Mouse (Mus musculus) liver, embryonic 14.5 days (tissue): ENCODE data around the gene Dtx4. TPM values are rescaled to one million over a fixed set of nuclear protein-coding genes. Genes with fewer than 3 reads are reported as not detected.

ENCODE experiments used
- ATAC-seq: fragments of 200-750 bp; cut with Nextera tagmentation; 2 replicates; pipeline ENCODE4 v1.8.0; 2017; ENCODE audit warnings: moderate number of reproducible peaks, mild to moderate bottlenecking, moderate library complexity; ENCODE audit not compliant: insufficient read depth
- DNase-seq, 3 experiments: peaks; one replicate each; pipeline ENCODE4 v3.0.0-alpha.2; 2012 to 2013; ENCODE audit warnings: low read depth in 3 of 3, low spot score in 3 of 3
- H3K27ac ChIP-seq: fragments of 300-500 bp; sonication (generic); 2 replicates; pipeline ENCODE4 v1.5.1; 2014; ENCODE audit warnings: moderate library complexity, mild to moderate bottlenecking, control low read depth, inconsistent platforms
- H3K27me3 ChIP-seq: fragments of 300-500 bp; sonication (generic); 2 replicates; pipeline ENCODE4 v1.6.1; 2014; ENCODE audit warnings: mild to moderate bottlenecking, low read length, moderate library complexity; ENCODE audit not compliant: control insufficient read depth, insufficient read depth
- H3K36me3 ChIP-seq: fragments of 300-500 bp; sonication (generic); replicated peaks from 2 replicates; pipeline ENCODE4 v1.6.1; 2014; ENCODE audit warnings: low read depth; ENCODE audit not compliant: control insufficient read depth, insufficient read depth
- H3K4me1 ChIP-seq, 2 experiments: fragments of 200-500 bp in 1 of 2; fragments of 300-500 bp in 1 of 2; sonication (generic) in 1 of 2; replicated peaks; 2 replicates each; pipeline ENCODE4 v1.6.1; 2012 to 2014; ENCODE audit warnings: antibody characterized with exemption in 1 of 2, inconsistent platforms in 1 of 2, low read length in 1 of 2; ENCODE audit not compliant: control insufficient read depth in 2 of 2, insufficient read depth in 2 of 2
- H3K4me2 ChIP-seq: fragments of 300-500 bp; sonication (generic); 2 replicates; pipeline ENCODE4 v1.6.1; 2014; ENCODE audit warnings: low read depth, mild to moderate bottlenecking, control low read depth, moderate library complexity
- H3K4me3 ChIP-seq, 2 experiments: fragments of 200-500 bp in 1 of 2; fragments of 300-500 bp in 1 of 2; sonication (generic) in 1 of 2; 2 replicates each; pipeline ENCODE4 v1.5.1; 2012 to 2014; ENCODE audit warnings: low read depth in 2 of 2, low read length in 2 of 2, mild to moderate bottlenecking in 2 of 2, control low read depth in 1 of 2, inconsistent platforms in 1 of 2, moderate library complexity in 1 of 2; ENCODE audit not compliant: insufficient read depth in 1 of 2
- H3K9ac ChIP-seq: fragments of 300-500 bp; sonication (generic); replicated peaks from 2 replicates; pipeline ENCODE4 v1.6.1; 2014; ENCODE audit warnings: mild to moderate bottlenecking, control low read depth, moderate library complexity
- H3K9me3 ChIP-seq: fragments of 300-500 bp; sonication (generic); 2 replicates; pipeline ENCODE4 v1.6.1; 2016; ENCODE audit warnings: low read length, mixed read lengths; ENCODE audit not compliant: control insufficient read depth
- CTCF ChIP-seq: IDR thresholded peaks from 2 replicates; pipeline ENCODE4 v1.5.1; 2016; ENCODE audit warnings: antibody characterized with exemption, low read depth, control low read depth
- EP300 ChIP-seq: IDR thresholded peaks from 2 replicates; pipeline ENCODE4 v1.6.1; 2016; ENCODE audit warnings: antibody characterized with exemption, low read depth
- WGBS: fragments of 180-500 bp; shearing (Covaris S2); extraction: QIAGEN DNeasy Blood & Tissue Kit; methylation state at CpG from one replicate; pipeline ENCODE4 v1.1.7; 2014; ENCODE audit not compliant: insufficient replicate concordance; 5-methylcytosine and 5-hydroxymethylcytosine counted together
- polyA plus RNA-seq, 2 experiments: library from polyadenylated mRNA; depleted of rRNA in 1 of 2; stranded (reverse) in 1 of 2; unstranded in 1 of 2; fragments of >200 nt; fragmentation: Nextera tagmentation in 1 of 2; extraction: Ambion mirVana in 1 of 2; gene quantifications; 2 replicates each; pipeline versions ENCODE4 v1.2.1 to v1.2.3; 2012 to 2014

Gene Dtx4
- polyA plus RNA-seq, 2 experiments = 1.5 to 1.6 TPM

- H3K4me1 ChIP-seq = peaks cover 3 to 6% of the 10 kb centered on the region in 2 experiments; a peak in 2 of 4 replicates
- ATAC-seq (peak; percentile 74), DNase-seq (peak in 1 of 3 experiments; percentile 10)
- TF ChIP-seq CTCF = no peak
- no peaks in the 10 kb centered on the region for H3K9me3 ChIP-seq
- H3K9ac ChIP-seq = no peak overlapping the region
- no peak overlapping the region for H3K4me3 ChIP-seq
- peak overlapping the region; percentile 28; the same call in 1 of the 2 replicates for H3K4me2 ChIP-seq
- H3K27me3 ChIP-seq = no peaks in the 10 kb centered on the region
- H3K36me3 ChIP-seq = no peaks in the 10 kb centered on the region
- 41% methylated on average over 8 of the region's 8 CpGs for WGBS
- H3K27ac ChIP-seq = no peak overlapping the region
Measured at GRCm38 (mm10) chr19:12488969-12489674, 12.1 kb downstream of the Dtx4 start.

GRCm38 (mm10) chr19:12488205-12488966, 12.9 kb downstream of the Dtx4 start:
- Histone ChIP-seq H3K36me3 (no peaks in the 10 kb centered on the region), H3K4me2 (peak overlapping the region; percentile 15; the same call in 1 of the 2 replicates), H3K27me3 (no peaks in the 10 kb centered on the region), H3K27ac (peak overlapping the region; percentile 35; the same call in 1 of the 2 replicates), H3K4me3 (no peak overlapping the region), H3K4me1 (peaks cover 3 to 6% of the 10 kb centered on the region in 2 experiments; a peak in 2 of 4 replicates), H3K9ac (no peak overlapping the region), H3K9me3 (no peaks in the 10 kb centered on the region)
- TF ChIP-seq EP300 (no peak), CTCF (peak; percentile 84)
- peak; percentile 58 for ATAC-seq
- DNase-seq = no peak
- WGBS = 37% methylated on average over 9 of the region's 9 CpGs

GRCm38 (mm10) chr19:12487511-12488204, 13.6 kb downstream of the Dtx4 start:
- no peaks in the 10 kb centered on the region for H3K9me3 ChIP-seq
- H3K27ac ChIP-seq = no peak overlapping the region
- TF ChIP-seq CTCF (no peak), EP300 (no peak)
- no peak overlapping the region for H3K4me3 ChIP-seq
- H3K4me1 ChIP-seq = peaks cover 3 to 6% of the 10 kb centered on the region in 2 experiments; a peak in 2 of 4 replicates
- no peaks in the 10 kb centered on the region for H3K27me3 ChIP-seq
- DNase-seq (no peak), ATAC-seq (no peak)
- H3K4me2 ChIP-seq = no peak overlapping the region
- 66% methylated on average over 12 of the region's 12 CpGs for WGBS
- no peak overlapping the region for H3K9ac ChIP-seq
- H3K36me3 ChIP-seq = no peaks in the 10 kb centered on the region

- Histone ChIP-seq H3K27me3 (no peaks in the 10 kb centered on the region), H3K4me2 (no peak overlapping the region), H3K4me1 (peaks cover 3 to 6% of the 10 kb centered on the region in 2 experiments; a peak in 2 of 4 replicates), H3K27ac (no peak overlapping the region), H3K36me3 (no peaks in the 10 kb centered on the region), H3K9ac (no peak overlapping the region), H3K4me3 (no peak overlapping the region), H3K9me3 (no peaks in the 10 kb centered on the region)
- ATAC-seq (0 out of 2 replicates have a peak, but pooled peaks have one; percentile 15), DNase-seq (no peak)
- 62% methylated on average over 6 of the region's 6 CpGs for WGBS
- TF ChIP-seq CTCF = no peak
- no peak for TF ChIP-seq EP300
Measured at GRCm38 (mm10) chr19:12486875-12487274, 14.4 kb downstream of the Dtx4 start.
